Mouse (Mus musculus) layer of hippocampus, postnatal 14 days (tissue): ENCODE results near the gene Sufu. TPM values are rescaled to one million over a fixed set of nuclear protein-coding genes. Genes with fewer than 3 reads are reported as not detected.

ENCODE experiments used
- DNase-seq, 2 experiments: peaks; one replicate each; pipeline ENCODE4 v3.0.0; 2021 to 2022; ENCODE audit warnings: low spot score in 2 of 2, mixed read lengths in 1 of 2
- long read RNA-seq, 2 experiments: library from polyadenylated mRNA; stranded (forward); transcript quantifications; one replicate each; pipeline ENCODE4 v2.0.0; 2021
- total RNA-seq, 2 experiments: library from RNA; stranded (reverse); gene quantifications; 2 replicates each; pipeline ENCODE4 v1.2.3; 2021

The Sufu gene
- 10 to 100 TPM; 21.1 to 23.8 TPM for total RNA-seq
- long read RNA-seq, experiment 1, full-length matches to known transcripts, result 9 of 19 reads
- long read RNA-seq, experiment 1, partial matches to known transcripts, result 4 of 19 reads
- long read RNA-seq, experiment 1, other reads (novel, unspliced or antisense), result 6 of 19 reads
- long read RNA-seq, experiment 2, full-length matches to known transcripts, result 6 of 19 reads
- long read RNA-seq, experiment 2, partial matches to known transcripts, result 4 of 19 reads
- long read RNA-seq, experiment 2, other reads (novel, unspliced or antisense), result 9 of 19 reads

DNA sequence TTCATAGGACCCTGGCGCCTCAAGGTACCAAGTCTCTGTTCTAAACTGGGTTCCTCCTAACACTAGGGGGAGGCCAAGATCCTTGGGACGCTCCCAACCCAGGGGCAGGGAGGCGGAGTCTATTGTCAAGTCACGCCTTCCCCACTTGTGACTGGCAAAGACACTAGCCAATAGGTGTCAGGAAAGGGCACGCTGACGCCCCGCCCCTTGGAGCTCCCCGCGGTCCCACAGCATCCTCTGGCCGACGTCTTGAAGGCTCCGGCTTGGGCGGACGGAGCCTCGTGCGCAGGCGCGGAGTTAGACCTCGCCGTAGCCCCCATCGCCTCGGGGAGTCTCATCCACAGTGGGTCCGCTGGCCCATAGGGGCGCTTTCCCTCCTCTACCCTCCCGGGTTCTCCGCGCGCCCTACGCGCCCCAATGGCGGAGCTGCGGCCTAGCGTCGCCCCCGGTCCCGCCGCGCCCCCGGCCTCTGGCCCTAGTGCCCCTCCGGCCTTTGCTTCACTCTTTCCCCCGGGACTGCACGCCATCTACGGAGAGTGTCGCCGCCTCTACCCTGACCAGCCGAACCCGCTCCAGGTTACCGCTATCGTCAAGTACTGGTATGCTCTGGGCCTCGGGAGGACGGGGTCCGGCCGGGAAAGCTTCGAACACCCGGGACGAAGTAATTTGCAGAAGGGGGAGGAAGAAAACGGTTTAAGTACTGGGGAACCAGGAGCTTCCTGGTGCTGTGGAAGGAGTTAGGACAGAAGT lies at the start of gene Sufu:
Gene Sufu, plus strand, starts transcription at position 211 of the 750 bp plus-strand sequence.
- peak; percentile 97 to 99 for DNase-seq

DNA sequence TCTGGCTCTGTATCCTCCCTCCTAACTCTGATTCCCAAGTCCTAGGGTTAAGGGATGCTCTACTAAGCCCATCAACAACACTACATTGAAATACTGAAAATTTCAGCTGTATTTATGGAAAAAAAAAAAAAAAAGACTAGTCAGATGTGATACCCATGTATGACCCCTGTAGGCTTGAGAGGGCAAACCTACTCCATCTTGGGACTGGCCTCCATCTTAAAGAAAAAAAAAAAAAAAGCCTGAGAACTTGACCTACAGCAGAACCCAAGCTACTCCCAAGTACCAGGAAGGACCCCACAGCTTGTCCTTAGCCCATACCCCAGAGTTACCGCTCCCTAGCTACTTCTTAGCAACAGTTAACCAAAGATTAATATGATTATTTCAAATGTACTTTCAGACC lies 49.5 kb upstream of the Sufu start:
- no peak for DNase-seq

DNA sequence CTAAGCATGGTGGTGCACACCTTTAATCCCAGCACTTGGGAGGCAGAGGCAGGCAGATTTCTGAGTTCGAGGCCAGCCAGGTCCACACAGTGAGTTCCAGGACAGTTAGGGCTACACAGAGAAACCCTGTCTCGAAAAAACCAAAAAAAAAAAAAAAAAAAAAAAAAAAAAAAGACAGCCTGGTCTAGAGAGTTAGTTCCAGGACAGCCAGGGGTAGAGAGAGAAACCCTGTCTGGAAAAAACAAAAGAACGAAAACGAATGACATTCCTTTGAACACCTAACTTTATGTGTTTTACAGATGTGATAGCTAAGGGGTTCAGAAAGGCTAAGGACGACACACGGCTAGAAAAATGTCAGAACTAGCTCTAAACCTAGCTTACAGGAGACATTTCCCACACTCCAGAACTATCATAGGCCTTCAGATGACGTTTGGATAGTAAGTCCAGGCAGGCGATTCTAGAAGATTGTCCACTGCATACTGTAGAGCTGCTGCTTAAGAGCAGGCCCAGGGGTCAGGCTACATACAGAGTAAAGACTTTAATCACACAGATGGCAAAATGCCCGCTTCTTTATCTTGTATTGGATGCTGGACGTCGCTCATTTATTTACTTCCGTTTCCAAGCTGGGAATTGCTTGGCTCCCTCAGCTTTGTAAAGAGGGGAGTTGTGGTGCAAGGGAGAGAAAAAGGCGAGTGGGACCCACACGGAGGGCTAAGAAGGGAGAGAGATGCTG lies 48.6 kb upstream of the Sufu start:
- DNase-seq, result no peak

DNA sequence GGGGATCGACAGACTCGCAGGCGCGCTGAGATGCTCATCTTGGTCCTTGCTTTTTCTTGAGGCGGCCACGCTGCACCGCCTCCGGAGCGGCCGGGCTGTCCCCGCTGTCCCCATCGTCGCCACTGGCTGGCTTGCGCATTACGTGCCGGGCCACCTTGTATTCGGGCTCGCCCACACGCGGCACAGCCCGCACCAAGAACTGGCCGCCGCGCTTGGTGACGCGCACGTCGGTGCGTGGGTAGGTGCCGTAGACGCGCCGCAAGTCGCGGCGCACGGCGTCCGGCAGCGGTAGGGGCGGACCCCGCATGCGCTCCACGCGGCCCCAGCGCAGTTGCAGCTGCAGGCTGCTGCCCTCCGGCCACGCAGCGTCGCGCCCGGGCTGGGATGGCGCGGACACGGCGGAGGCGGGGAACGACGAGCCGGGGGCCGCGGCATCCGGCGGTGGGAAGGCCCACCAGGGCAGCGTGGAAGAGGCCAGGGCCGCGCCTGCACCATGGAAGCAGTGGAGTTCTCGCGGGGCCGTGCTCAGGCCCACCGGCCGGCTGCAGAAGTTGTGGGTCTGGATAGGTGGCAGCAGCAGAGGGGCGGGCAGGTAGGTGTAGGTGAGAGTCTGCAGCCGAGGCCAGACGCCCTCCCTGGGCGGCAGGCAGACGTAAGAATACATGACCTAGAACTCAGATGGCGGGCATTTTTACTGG lies 47.8 kb upstream of the Sufu start:
- DNase-seq, result peak; percentile 82 to 89

DNA sequence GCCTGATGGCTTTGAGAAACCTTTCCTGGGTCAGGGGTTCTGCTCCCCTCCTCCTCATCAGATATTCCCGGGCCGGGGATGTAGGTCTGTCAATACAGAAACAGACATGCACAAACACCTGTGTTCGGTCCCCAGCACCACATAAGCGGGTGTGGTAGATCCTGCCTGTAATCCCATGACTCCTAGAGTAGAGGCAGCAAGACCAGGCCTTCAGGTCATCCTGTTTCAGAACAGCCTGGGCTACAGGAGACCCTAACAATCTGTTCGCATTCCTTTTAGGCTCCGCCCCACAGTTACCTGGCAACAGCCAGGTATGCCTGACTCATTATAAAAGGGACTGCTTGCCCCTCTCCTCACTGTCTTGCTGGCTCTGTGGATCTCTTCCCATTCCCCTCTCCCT lies 47.1 kb upstream of the Sufu start:
- DNase-seq, result no peak

DNA sequence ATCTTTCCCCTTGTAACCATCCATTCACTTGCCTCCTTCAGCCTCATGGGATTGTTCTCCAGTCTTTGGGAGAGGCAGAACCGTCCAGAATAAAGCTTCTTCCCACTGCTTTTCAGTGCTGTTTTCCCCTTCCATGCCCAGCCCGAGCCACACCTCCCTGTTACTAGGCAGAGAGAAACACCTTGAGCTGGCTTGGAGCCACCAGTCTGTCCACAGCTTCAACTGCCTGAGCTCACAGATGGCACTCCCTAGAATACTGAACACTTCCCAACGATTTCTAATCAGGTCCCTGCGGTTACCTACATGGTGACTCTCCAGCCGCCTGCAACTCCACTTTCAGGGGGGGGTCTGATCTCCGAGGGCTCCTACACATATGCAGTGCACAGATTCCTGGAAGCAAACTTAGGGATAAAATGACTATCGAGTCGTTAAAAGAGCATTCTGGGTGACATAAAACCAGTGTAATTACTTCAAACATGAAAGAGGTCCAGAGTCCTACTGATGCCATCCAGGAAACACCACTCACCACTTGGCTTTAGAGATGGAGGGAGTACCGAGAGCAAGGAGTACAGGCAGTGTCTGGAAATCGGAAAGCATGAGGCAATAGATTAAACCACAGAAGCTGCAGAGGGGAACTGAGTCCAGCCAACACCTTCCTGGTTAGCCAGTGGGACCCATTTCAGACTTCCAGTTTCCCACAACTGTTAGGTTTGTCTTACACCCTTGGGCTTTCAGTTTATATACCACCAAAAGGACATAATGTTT lies 46.3 kb upstream of the Sufu start, which contains the start of gene 2310034G01Rik:
Gene 2310034G01Rik, minus strand, starts transcription at position 135 of the 765 bp plus-strand sequence.
- no peak for DNase-seq

DNA sequence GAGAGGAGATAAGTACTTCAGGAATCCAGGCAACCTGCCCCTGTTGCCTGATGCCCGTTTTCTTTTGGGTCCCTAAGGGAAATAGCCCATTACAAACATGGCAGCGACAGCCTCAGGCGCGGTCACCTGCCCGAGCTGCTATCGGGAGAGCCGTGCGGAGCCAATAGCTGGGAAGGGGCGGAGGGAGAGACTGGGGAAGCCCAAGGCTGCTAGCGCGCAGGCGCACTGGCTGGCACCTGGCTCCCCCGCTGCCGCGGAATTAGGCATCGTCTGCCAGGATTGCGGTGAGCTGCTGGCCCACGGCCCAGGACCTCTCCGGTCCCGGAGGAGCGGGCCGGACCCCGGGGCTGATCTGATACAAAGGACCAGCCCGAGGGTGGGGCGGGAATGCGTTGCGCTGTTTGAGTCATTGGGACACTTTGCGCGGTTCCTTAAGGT lies 40.0 kb upstream of the Sufu start:
- peak; percentile 86 to 92 for DNase-seq

DNA sequence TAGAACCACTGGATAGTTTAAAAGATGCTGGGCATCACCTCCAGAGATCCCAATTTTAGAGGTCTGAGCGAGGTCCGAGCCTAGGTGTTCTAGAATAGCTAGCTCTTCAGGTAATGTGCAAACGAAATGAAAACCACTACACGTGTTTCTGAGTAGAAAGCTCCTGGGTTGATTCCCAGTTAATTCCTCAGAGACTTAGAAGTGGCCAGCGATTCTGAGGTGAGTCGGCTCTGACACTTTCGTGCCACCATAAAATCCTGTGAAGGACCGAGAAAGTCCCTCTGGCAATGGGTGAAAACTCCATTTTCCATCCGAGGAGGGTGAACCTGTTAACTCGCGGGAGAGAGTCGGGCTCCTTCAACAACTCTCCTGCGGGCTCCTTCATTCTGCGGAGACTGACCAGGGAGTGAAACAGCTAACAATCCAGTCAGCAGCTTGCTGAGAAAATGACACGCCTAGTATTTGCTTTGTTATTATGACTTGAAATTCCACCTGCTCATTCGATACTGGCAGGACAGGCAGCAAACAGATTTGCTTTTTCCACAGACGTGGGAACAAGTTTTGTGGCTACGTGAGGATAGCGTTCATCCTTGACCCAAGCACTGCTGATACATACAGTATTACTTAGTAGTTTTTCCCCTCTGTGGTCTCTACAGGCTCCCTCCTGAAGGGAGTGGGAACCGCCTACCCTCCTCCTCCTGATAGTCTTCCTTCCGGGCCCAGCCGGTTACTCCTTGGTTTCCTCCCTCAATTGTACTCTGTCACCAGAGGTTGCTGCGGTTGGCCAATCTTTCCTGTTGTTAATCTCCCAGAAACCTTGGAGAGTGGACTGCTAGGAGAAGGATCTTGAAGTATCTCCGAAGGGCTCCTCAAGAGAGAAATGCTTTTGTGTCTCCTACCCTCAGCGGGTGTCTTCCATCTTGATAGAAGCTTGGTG lies 39.1 kb upstream of the Sufu start:
- DNase-seq, result no peak

DNA sequence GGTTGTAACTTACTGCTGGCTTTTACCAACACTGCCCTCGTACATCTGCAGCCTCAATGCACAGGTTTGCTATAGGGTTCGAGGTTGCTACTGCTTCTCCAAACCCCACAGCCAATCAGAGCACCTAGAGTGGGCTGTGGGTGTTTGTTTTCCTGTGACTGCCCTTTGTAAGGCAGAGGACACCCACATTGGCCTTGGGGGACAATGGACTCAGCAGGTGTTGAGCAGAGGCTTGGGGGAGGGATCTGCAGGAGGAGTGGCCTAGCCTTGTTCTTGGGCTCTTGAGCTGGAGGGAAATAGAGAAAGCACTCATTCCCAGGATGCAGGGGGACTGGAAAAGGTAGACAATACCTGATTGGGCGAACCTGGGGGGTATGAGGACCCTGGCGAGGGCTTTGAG lies 38.3 kb upstream of the Sufu start:
- no peak for DNase-seq

DNA sequence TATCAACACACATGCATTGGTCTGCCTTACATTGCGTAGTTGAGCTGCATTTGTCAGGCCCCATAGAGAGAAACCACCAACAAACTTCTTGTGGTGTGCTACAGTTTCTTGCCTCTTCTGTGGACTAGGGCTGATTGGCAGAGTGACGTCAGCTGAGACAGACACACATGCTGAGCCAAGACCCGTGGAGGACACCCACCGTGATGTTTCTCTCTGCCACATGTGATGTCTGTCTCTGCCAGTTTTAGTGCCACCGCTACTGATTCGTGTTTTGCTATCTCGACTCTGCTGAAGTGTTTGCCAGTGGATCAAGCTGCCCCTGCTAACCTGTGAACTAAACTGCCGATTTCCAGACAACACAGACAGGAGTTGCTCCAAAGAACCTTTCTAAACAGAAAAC lies 34.6 kb upstream of the Sufu start:
- no peak for DNase-seq

DNA sequence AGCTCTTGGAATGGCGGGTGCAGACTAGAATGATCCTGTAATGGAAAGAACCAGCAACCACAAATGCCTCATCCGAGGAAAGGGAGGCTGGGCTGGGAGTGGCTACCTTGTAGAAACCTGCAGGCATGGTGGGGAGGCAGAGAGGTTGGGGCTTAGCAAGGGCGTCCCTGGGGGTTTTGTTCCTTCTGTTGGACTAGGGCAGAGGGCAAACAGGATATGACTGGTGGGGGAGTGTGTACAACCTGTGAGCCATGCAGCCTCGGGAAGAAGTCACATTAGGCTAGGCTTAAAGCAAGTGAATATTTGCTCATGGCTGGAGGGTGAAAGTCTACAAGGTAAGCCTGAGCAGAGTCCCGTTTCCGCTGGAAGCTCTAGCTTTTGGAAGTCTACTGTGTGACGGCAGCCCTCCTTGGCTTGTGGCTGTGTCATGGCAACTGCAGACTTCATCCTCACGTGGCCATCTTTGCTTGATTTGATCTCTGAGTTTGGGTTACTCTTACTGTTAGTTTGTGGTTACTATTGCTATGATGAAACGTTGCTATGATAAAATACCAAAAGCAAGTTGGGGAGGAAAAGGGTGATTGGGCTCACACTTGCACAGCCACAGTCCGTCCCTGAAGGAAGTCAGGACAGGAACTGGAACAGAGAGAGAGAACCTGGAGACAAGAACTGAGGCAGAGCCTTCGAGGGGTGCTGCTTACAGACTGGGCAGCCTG lies 33.2 kb upstream of the Sufu start:
- DNase-seq, result no peak

DNA sequence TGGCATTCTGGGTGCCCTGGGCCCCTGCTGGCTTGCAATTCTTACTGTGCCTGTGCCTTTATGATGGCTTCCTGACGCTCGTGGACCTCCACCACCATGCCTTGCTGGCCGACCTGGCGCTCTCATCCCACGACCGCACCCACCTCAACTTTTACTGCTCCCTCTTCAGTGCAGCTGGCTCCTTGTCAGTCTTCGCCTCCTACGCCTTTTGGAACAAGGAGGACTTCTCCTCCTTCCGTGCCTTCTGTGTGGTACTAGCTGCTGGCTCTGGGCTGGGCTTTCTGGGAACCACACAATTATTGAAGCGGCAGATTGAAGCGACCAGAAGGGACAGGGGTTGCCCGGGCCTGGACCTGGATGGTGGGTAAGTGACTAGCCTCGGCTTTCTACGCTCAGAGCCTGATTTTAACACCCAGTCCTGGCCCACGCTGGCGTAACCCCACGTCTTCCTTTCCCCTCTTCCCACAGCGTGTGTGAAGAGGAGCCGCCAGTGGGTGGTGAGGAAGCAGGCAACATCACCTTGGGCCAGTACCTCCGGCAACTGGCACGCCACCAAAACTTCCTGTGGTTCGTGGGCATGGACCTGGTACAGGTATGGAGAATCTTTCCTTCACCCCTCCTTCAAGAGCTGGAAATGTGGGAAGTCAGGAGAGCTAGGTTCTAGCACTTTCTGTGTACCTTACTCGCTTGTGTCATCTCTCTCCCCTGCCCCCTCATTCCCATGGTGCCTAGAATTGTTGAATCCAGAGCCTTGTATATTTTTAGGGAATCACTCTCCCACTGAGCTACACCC lies 28.7 kb upstream of the Sufu start:
- DNase-seq, result no peak

DNA sequence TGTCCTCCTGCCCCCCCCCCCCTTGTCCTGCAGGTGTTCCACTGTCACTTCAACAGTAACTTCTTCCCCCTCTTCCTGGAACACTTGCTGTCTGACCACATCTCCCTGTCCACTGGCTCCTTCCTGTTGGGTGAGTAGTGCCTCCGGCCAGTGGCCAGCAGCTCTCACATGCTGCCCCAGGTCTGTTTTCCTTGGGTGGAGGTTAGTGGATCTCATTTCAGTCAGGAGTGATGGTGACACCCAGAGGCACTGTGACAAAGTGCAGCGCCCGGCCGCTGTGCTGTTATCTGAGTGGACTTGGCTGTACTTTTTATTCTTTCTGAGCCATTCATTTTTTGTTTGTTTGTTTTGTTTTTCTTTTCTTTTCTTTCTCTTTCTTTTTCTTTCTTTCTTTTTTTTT lies 27.5 kb upstream of the Sufu start:
- peak in 1 of 2 experiments; percentile 55 for DNase-seq

DNA sequence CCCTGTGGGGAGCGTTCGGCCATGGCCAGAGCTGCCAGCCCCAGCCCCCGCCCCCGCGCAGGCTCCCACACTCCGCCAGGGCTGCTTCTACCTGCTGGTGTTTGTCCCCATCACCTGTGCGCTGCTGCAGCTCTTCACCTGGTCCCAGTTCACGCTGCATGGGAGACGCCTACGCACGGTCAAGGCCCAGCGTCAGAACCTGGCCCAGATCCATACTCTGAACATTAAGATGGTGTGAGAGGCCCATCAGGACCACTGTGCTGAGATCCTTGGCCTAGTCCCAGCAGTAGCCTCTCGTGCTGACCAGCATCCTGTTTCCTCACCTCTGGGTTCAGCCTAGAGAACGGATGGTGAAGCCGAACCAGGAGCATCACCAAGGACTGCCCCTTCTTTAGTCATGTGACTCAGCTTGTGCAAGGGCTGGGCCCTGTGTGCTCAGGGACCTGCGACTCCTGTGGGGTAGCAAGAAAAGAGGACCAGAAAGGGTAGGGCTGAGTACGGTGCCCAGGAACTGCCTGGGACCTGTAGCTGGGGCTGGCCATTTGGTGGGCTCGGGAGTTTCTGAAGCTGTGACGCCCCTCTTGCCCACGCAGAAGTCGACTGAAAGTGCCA lies 22.1 kb upstream of the Sufu start:
- peak in 1 of 2 experiments; percentile 16 for DNase-seq

DNA sequence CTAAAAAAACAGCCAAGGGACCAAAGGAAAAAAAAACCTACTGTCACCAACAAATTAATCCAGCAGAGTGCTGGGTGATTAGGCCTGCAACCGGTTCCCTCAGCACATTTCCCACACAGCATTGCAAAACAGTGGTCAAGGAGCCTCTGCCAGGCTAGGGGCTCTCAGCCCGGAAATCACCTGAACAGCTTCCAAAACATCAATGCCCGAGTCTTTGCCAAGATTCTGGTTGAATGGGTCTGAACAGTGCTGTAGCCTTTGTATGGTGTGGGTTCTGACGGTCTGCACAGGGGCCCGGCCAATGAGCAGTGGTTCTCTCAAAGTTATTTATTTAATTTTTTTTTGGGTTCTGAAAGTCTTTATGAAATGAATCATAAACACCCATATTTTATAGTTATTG lies 21.2 kb upstream of the Sufu start:
- peak; percentile 60 to 86 for DNase-seq

DNA sequence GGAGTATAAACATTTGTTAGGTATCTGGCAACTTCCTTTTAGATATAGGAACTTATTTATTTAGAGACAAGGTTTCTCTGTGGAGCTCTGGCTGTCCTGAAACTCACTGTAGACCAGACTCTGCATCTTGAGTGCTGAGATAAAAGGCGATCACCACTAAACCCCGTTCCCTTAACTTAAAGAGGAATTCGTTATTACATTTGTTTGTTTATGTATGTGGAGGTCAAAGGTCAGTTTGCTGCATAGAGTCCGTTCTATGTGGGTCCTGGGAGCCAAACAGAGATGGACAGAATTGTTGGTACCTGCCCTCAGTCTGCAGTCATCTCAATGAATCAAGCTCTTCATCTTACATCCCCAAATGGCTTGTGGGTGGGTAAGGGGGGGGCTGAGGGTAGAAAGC lies 20.8 kb upstream of the Sufu start:
- no peak for DNase-seq

DNA sequence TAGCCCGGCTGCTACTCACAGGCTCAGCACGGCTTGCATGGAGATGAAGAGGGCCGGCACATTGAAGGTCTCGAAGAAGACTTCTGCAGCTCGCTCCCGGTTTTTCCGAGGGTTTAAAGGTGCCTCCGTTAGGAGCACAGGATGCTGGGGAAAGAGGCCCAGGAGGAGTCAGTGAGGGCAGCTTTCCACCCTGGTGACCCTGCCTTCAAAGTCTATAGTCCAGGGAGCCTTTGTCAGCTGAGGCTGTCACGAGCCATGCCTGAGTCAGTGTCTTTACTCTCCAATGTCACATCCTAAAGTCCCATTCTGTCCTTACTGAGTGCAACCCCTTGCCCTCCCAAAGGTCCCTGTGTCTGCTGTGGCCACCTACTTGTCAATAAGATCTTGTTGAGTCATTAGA lies 14.4 kb upstream of the Sufu start:
- DNase-seq, result no peak

DNA sequence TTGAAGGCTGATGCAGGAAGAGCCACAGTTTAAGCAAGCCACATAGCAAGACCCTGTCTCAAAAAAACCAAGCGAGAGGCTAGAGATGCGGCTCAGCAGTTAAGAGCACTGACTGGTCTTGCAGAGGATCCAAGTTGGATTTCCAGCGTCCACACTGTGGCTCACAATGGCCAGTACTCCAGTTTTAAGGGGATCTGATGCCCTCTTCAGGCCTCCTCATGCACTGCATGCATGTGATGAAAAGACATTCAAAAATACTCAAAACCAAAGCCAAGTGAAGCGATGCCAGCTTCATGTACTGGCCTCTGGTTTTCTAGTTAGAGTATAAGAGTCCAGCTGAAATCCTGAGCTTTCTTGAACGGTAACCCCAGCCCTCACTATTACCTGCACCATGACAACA lies 6.8 kb upstream of the Sufu start:
- DNase-seq, result no peak
